Mouse (Mus musculus): ENCODE results near the gene Tspan15. TPM values are rescaled to one million over a fixed set of nuclear protein-coding genes. Genes with fewer than 3 reads are reported as not detected.

Gene Tspan15
- polyA plus RNA-seq, 1 experiment from 2014 or later: 10.4 TPM

- WGBS: 91% methylated on average over 2 of the region's 2 CpGs
- no peaks in the 10 kb centered on the region for H3K36me3 ChIP-seq (ENCODE audit: control insufficient read depth, insufficient read depth, low read length)
Observed at GRCm38 (mm10) chr10:62221647-62222046, 9.4 kb downstream of the Tspan15 start.

GRCm38 (mm10) chr10:62220732-62221514 is 10.1 kb downstream of the Tspan15 start:
- Histone ChIP-seq H3K27ac (replicated peaks; ENCODE audit: low read depth, low read length) (no peak overlapping the region), H3K4me3 (ENCODE audit: low read depth, low read length) (no peak overlapping the region), H3K27me3 (ENCODE audit: control insufficient read depth, insufficient read depth, low read length) (no peaks in the 10 kb centered on the region), H3K9me3 (ENCODE audit: control insufficient read depth, low read length) (no peaks in the 10 kb centered on the region), H3K4me1 (ENCODE audit: control insufficient read depth, insufficient read depth, low read length) (0 out of 2 replicates have a peak, but pooled peaks cover 3% of the 10 kb centered on the region), H3K4me2 (ENCODE audit: low read depth, severe bottlenecking) (no peak overlapping the region), H3K9ac (ENCODE audit: low read length) (no peak overlapping the region), H3K36me3 (ENCODE audit: control insufficient read depth, insufficient read depth, low read length) (no peaks in the 10 kb centered on the region)
- ATAC-seq (ENCODE audit: insufficient number of reproducible peaks, low FRiP score, low TSS enrichment, low read depth) (no peak), DNase-seq (ENCODE audit: low spot score) (no peak)
- WGBS: 77% methylated on average over 8 of the region's 8 CpGs

More at GRCm38 (mm10) chr10:62221647-62222046, 9.4 kb downstream of the Tspan15 start:
- H3K9me3 ChIP-seq (ENCODE audit: control insufficient read depth, low read length): no peaks in the 10 kb centered on the region
- ATAC-seq (ENCODE audit: insufficient number of reproducible peaks, low FRiP score, low TSS enrichment, low read depth): no peak
- no peak for DNase-seq (ENCODE audit: low spot score)
- H3K4me1 ChIP-seq (ENCODE audit: control insufficient read depth, insufficient read depth, low read length): 0 out of 2 replicates have a peak, but pooled peaks cover 6% of the 10 kb centered on the region
- no peak overlapping the region for H3K27ac ChIP-seq (replicated peaks; ENCODE audit: low read depth, low read length)
- H3K4me2 ChIP-seq (ENCODE audit: low read depth, severe bottlenecking): no peak overlapping the region
- H3K4me3 ChIP-seq (ENCODE audit: low read depth, low read length): no peak overlapping the region
- no peaks in the 10 kb centered on the region for H3K27me3 ChIP-seq (ENCODE audit: control insufficient read depth, insufficient read depth, low read length)
- no peak overlapping the region for H3K9ac ChIP-seq (ENCODE audit: low read length)

GRCm38 (mm10) chr10:62218789-62219172 is 12.3 kb downstream of the Tspan15 start:
- ATAC-seq (ENCODE audit: insufficient number of reproducible peaks, low FRiP score, low TSS enrichment, low read depth) (no peak), DNase-seq (ENCODE audit: low spot score) (no peak)
- H3K27me3 ChIP-seq (ENCODE audit: control insufficient read depth, insufficient read depth, low read length): no peaks in the 10 kb centered on the region
- H3K9ac ChIP-seq (ENCODE audit: low read length): no peak overlapping the region
- no peaks in the 10 kb centered on the region for H3K36me3 ChIP-seq (ENCODE audit: control insufficient read depth, insufficient read depth, low read length)
- no peaks in the 10 kb centered on the region for H3K4me1 ChIP-seq (ENCODE audit: control insufficient read depth, insufficient read depth, low read length)
- H3K4me3 ChIP-seq (ENCODE audit: low read depth, low read length): no peak overlapping the region
- no peak overlapping the region for H3K27ac ChIP-seq (replicated peaks; ENCODE audit: low read depth, low read length)
- no peaks in the 10 kb centered on the region for H3K9me3 ChIP-seq (ENCODE audit: control insufficient read depth, low read length)
- WGBS: 86% methylated on average over 7 of the region's 7 CpGs
- H3K4me2 ChIP-seq (ENCODE audit: low read depth, severe bottlenecking): no peak overlapping the region

- WGBS: 82% methylated on average over 19 of the region's 19 CpGs
- H3K36me3 ChIP-seq (ENCODE audit: control insufficient read depth, insufficient read depth, low read length): no peaks in the 10 kb centered on the region
Observed at GRCm38 (mm10) chr10:62218044-62218788, 12.8 kb downstream of the Tspan15 start.

GRCm38 (mm10) chr10:62217196-62217595 is 13.9 kb downstream of the Tspan15 start:
- H3K36me3 ChIP-seq (ENCODE audit: control insufficient read depth, insufficient read depth, low read length): no peaks in the 10 kb centered on the region
- no peak overlapping the region for H3K9ac ChIP-seq (ENCODE audit: low read length)
- H3K27ac ChIP-seq (replicated peaks; ENCODE audit: low read depth, low read length): no peak overlapping the region
- no peaks in the 10 kb centered on the region for H3K9me3 ChIP-seq (ENCODE audit: control insufficient read depth, low read length)
- H3K4me1 ChIP-seq (ENCODE audit: control insufficient read depth, insufficient read depth, low read length): no peaks in the 10 kb centered on the region
- no peak overlapping the region for H3K4me2 ChIP-seq (ENCODE audit: low read depth, severe bottlenecking)
- no peak overlapping the region for H3K4me3 ChIP-seq (ENCODE audit: low read depth, low read length)
- DNase-seq (ENCODE audit: low spot score) (no peak), ATAC-seq (ENCODE audit: insufficient number of reproducible peaks, low FRiP score, low TSS enrichment, low read depth) (no peak)
- H3K27me3 ChIP-seq (ENCODE audit: control insufficient read depth, insufficient read depth, low read length): no peaks in the 10 kb centered on the region
- WGBS: 81% methylated on average over 8 of the region's 8 CpGs

More at GRCm38 (mm10) chr10:62218044-62218788, 12.8 kb downstream of the Tspan15 start:
- Histone ChIP-seq H3K27me3 (ENCODE audit: control insufficient read depth, insufficient read depth, low read length) (no peaks in the 10 kb centered on the region), H3K27ac (replicated peaks; ENCODE audit: low read depth, low read length) (no peak overlapping the region), H3K9ac (ENCODE audit: low read length) (no peak overlapping the region), H3K4me1 (ENCODE audit: control insufficient read depth, insufficient read depth, low read length) (no peaks in the 10 kb centered on the region), H3K4me2 (ENCODE audit: low read depth, severe bottlenecking) (no peak overlapping the region), H3K9me3 (ENCODE audit: control insufficient read depth, low read length) (no peaks in the 10 kb centered on the region), H3K4me3 (ENCODE audit: low read depth, low read length) (no peak overlapping the region)
- no peak for DNase-seq (ENCODE audit: low spot score)
- no peak for ATAC-seq (ENCODE audit: insufficient number of reproducible peaks, low FRiP score, low TSS enrichment, low read depth)

- Histone ChIP-seq H3K4me2 (ENCODE audit: low read depth, severe bottlenecking) (no peak overlapping the region), H3K9ac (ENCODE audit: low read length) (no peak overlapping the region), H3K9me3 (ENCODE audit: control insufficient read depth, low read length) (no peaks in the 10 kb centered on the region), H3K4me3 (ENCODE audit: low read depth, low read length) (no peak overlapping the region), H3K27me3 (ENCODE audit: control insufficient read depth, insufficient read depth, low read length) (no peaks in the 10 kb centered on the region), H3K36me3 (ENCODE audit: control insufficient read depth, insufficient read depth, low read length) (no peaks in the 10 kb centered on the region), H3K27ac (replicated peaks; ENCODE audit: low read depth, low read length) (no peak overlapping the region), H3K4me1 (ENCODE audit: control insufficient read depth, insufficient read depth, low read length) (no peaks in the 10 kb centered on the region)
- DNase-seq (ENCODE audit: low spot score): no peak
- WGBS: 66% methylated on average over 5 of the region's 5 CpGs
- ATAC-seq (ENCODE audit: insufficient number of reproducible peaks, low FRiP score, low TSS enrichment, low read depth): no peak
Observed at GRCm38 (mm10) chr10:62216595-62216994, 14.5 kb downstream of the Tspan15 start.

GRCm38 (mm10) chr10:62215633-62216032 is 15.4 kb downstream of the Tspan15 start:
- no peaks in the 10 kb centered on the region for H3K27me3 ChIP-seq (ENCODE audit: control insufficient read depth, insufficient read depth, low read length)
- H3K9me3 ChIP-seq (ENCODE audit: control insufficient read depth, low read length): no peaks in the 10 kb centered on the region
- ATAC-seq (ENCODE audit: insufficient number of reproducible peaks, low FRiP score, low TSS enrichment, low read depth): no peak
- 93% methylated on average over 8 of the region's 8 CpGs for WGBS
- H3K4me2 ChIP-seq (ENCODE audit: low read depth, severe bottlenecking): no peak overlapping the region
- 0 out of 2 replicates have a peak overlapping the region, but pooled peaks have one; percentile 30 for H3K27ac ChIP-seq (replicated peaks; ENCODE audit: low read depth, low read length)
- no peaks in the 10 kb centered on the region; the same call in 1 of the 2 replicates for H3K4me1 ChIP-seq (ENCODE audit: control insufficient read depth, insufficient read depth, low read length)
- no peaks in the 10 kb centered on the region for H3K36me3 ChIP-seq (ENCODE audit: control insufficient read depth, insufficient read depth, low read length)
- H3K9ac ChIP-seq (ENCODE audit: low read length): no peak overlapping the region
- H3K4me3 ChIP-seq (ENCODE audit: low read depth, low read length): no peak overlapping the region
- no peak for DNase-seq (ENCODE audit: low spot score)

GRCm38 (mm10) chr10:62215169-62215616 is 15.9 kb downstream of the Tspan15 start:
- Histone ChIP-seq H3K4me1 (ENCODE audit: control insufficient read depth, insufficient read depth, low read length) (no peaks in the 10 kb centered on the region; the same call in 1 of the 2 replicates), H3K9me3 (ENCODE audit: control insufficient read depth, low read length) (no peaks in the 10 kb centered on the region), H3K9ac (ENCODE audit: low read length) (no peak overlapping the region), H3K4me2 (ENCODE audit: low read depth, severe bottlenecking) (no peak overlapping the region), H3K27me3 (ENCODE audit: control insufficient read depth, insufficient read depth, low read length) (no peaks in the 10 kb centered on the region), H3K36me3 (ENCODE audit: control insufficient read depth, insufficient read depth, low read length) (no peaks in the 10 kb centered on the region), H3K27ac (replicated peaks; ENCODE audit: low read depth, low read length) (0 out of 2 replicates have a peak overlapping the region, but pooled peaks have one; percentile 30), H3K4me3 (ENCODE audit: low read depth, low read length) (no peak overlapping the region)
- WGBS: 54% methylated on average over 5 of the region's 5 CpGs
- DNase-seq (ENCODE audit: low spot score) (no peak), ATAC-seq (ENCODE audit: insufficient number of reproducible peaks, low FRiP score, low TSS enrichment, low read depth) (no peak)

Data from limb, embryonic 11.5 days (tissue).